Mouse (Mus musculus): ENCODE measurements around the gene Parvb. TPM values are rescaled to one million over a fixed set of nuclear protein-coding genes. Genes with fewer than 3 reads are reported as not detected.

The Parvb gene
- polyA plus RNA-seq, 1 experiment from 2014 or later, result 10.2 TPM

DNA sequence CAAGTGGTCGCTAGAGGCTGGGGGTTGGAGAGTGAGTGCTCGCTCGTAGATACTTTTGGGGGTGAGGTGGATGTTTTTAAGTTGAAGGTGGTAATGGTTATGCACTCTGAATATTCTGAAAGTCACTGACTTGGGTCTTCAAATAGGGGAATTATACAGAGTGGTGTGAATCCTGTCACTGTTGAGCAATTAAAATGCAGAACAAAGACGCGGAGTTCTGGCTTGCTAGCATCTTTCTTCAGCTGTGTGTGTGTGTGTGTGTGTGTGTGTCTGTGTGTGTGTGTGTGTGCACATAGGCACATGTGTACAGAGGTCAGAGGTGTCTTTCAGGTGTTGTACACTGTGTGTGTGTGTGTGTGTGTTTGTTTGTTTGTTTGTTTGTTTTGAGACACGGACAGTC, 14.4 kb downstream of the Parvb start:
- no peak for DNase-seq (ENCODE audit: low spot score, missing footprints)
- Histone ChIP-seq H3K4me1 (ENCODE audit: control insufficient read depth, insufficient read depth, low read length) (peaks cover 2% of the 10 kb centered on the region; the same call in 1 of the 2 replicates), H3K27me3 (ENCODE audit: control insufficient read depth, insufficient read depth, low read length) (no peaks in the 10 kb centered on the region), H3K4me3 (ENCODE audit: low read depth, low read length) (no peak overlapping the region), H3K36me3 (ENCODE audit: control insufficient read depth, insufficient read depth, low read length) (no peaks in the 10 kb centered on the region), H3K9ac (ENCODE audit: low read length) (no peak overlapping the region), H3K4me2 (no peak overlapping the region), H3K27ac (ENCODE audit: low read depth, low read length) (no peak overlapping the region), H3K9me3 (ENCODE audit: control insufficient read depth, low read length) (no peaks in the 10 kb centered on the region)
- WGBS, result 92% methylated on average over 6 of the region's 6 CpGs
- no peak for ATAC-seq (ENCODE audit: low FRiP score)

DNA sequence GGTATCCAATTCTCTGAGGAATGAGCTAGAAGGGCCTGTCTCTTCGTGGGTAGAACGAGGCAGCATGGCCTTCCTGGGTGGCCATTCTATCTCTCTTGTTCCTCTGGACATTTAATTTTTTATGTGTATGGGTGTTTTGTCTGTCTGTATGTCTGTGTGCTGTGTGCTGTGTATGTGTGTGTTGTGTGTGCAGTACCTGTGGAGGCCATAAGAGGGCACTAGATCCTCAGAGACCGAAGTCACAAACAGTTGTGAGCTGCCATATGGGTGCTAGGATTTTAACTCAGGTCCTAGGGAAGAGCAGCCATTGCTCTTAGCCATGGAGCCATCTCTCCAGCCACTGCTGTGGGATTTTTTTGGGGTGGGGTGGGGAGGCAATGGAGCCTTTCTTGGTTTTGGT, 15.5 kb downstream of the Parvb start:
- Histone ChIP-seq H3K9ac (ENCODE audit: low read length) (no peak overlapping the region), H3K4me3 (ENCODE audit: low read depth, low read length) (no peak overlapping the region), H3K36me3 (ENCODE audit: control insufficient read depth, insufficient read depth, low read length) (no peaks in the 10 kb centered on the region), H3K4me1 (ENCODE audit: control insufficient read depth, insufficient read depth, low read length) (no peaks in the 10 kb centered on the region), H3K27ac (ENCODE audit: low read depth, low read length) (no peak overlapping the region), H3K27me3 (ENCODE audit: control insufficient read depth, insufficient read depth, low read length) (no peaks in the 10 kb centered on the region), H3K9me3 (ENCODE audit: control insufficient read depth, low read length) (no peaks in the 10 kb centered on the region), H3K4me2 (no peak overlapping the region)
- ATAC-seq (ENCODE audit: low FRiP score) (no peak), DNase-seq (ENCODE audit: low spot score, missing footprints) (no peak)
- WGBS, result 87% methylated on average over 3 of the region's 3 CpGs

GRCm38 (mm10) chr15:84251227-84251626, 19.4 kb downstream of the Parvb start:
- Histone ChIP-seq H3K4me3 (ENCODE audit: low read depth, low read length) (no peak overlapping the region), H3K27me3 (ENCODE audit: control insufficient read depth, insufficient read depth, low read length) (no peaks in the 10 kb centered on the region), H3K4me2 (no peak overlapping the region), H3K9me3 (ENCODE audit: control insufficient read depth, low read length) (no peaks in the 10 kb centered on the region), H3K27ac (ENCODE audit: low read depth, low read length) (no peak overlapping the region), H3K36me3 (ENCODE audit: control insufficient read depth, insufficient read depth, low read length) (no peaks in the 10 kb centered on the region), H3K9ac (ENCODE audit: low read length) (no peak overlapping the region), H3K4me1 (ENCODE audit: control insufficient read depth, insufficient read depth, low read length) (peaks cover 5% of the 10 kb centered on the region; the same call in 1 of the 2 replicates)
- ATAC-seq (ENCODE audit: low FRiP score) (no peak), DNase-seq (ENCODE audit: low spot score, missing footprints) (no peak)
- 83% methylated on average over 13 of the region's 13 CpGs for WGBS

DNA sequence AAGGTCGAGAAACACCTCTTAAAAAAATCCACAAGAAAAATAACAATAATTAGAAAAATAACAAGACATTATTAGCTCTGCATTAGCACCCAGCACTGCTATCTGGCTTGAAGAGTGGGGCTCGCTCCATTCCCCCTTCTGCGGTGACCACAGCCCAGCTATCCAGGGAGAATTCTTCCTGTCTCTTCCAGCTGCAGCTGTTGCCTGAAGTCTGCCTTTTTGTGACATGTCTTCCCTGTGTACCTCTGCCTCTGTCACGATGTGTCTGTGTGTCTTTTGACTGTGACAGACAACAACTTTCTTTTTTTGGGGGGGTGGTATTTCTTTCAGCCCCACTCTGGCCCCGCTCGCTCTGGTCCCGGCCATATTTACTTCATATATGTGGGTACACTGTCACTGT, 20.8 kb downstream of the Parvb start:
- H3K27me3 ChIP-seq (ENCODE audit: control insufficient read depth, insufficient read depth, low read length), result peaks cover 5% of the 10 kb centered on the region; the same call in 1 of the 2 replicates
- H3K4me2 ChIP-seq, result no peak overlapping the region
- H3K36me3 ChIP-seq (ENCODE audit: control insufficient read depth, insufficient read depth, low read length), result no peaks in the 10 kb centered on the region
- ATAC-seq (ENCODE audit: low FRiP score), result no peak
- DNase-seq (ENCODE audit: low spot score, missing footprints), result no peak
- no peak overlapping the region for H3K9ac ChIP-seq (ENCODE audit: low read length)
- WGBS, result 93% methylated on average over 7 of the region's 7 CpGs
- H3K4me3 ChIP-seq (ENCODE audit: low read depth, low read length), result no peak overlapping the region
- H3K9me3 ChIP-seq (ENCODE audit: control insufficient read depth, low read length), result no peaks in the 10 kb centered on the region
- H3K4me1 ChIP-seq (ENCODE audit: control insufficient read depth, insufficient read depth, low read length), result peaks cover 11% of the 10 kb centered on the region
- H3K27ac ChIP-seq (ENCODE audit: low read depth, low read length), result no peak overlapping the region

DNA sequence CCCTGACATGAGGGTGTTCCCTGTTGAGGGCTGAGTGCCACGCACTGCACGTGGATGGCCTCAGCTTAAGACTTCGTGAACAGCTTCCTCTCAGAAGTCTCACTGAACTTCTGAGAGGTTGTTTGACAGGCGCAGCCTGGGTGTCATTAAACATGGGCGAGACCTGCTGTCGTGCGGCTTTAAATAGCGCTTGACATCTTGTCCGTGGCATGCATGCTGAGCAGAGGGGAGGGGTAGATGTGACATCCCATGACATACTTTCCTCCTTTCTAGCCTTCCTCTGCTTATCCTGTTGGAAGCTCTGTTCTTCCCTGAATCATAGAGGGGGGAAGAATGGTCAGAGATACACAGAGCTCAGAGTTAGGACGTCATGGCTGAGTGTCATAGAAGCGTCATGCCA, 21.9 kb downstream of the Parvb start:
- H3K4me2 ChIP-seq, result no peak overlapping the region
- H3K9me3 ChIP-seq (ENCODE audit: control insufficient read depth, low read length), result no peaks in the 10 kb centered on the region
- no peak overlapping the region for H3K9ac ChIP-seq (ENCODE audit: low read length)
- DNase-seq (ENCODE audit: low spot score, missing footprints), result no peak
- H3K4me1 ChIP-seq (ENCODE audit: control insufficient read depth, insufficient read depth, low read length), result peaks cover 16% of the 10 kb centered on the region
- H3K4me3 ChIP-seq (ENCODE audit: low read depth, low read length), result no peak overlapping the region
- H3K27ac ChIP-seq (ENCODE audit: low read depth, low read length), result no peak overlapping the region
- peaks cover 8% of the 10 kb centered on the region; the same call in 1 of the 2 replicates for H3K27me3 ChIP-seq (ENCODE audit: control insufficient read depth, insufficient read depth, low read length)
- ATAC-seq (ENCODE audit: low FRiP score), result no peak
- H3K36me3 ChIP-seq (ENCODE audit: control insufficient read depth, insufficient read depth, low read length), result no peaks in the 10 kb centered on the region
- WGBS, result 80% methylated on average over 11 of the region's 11 CpGs

DNA sequence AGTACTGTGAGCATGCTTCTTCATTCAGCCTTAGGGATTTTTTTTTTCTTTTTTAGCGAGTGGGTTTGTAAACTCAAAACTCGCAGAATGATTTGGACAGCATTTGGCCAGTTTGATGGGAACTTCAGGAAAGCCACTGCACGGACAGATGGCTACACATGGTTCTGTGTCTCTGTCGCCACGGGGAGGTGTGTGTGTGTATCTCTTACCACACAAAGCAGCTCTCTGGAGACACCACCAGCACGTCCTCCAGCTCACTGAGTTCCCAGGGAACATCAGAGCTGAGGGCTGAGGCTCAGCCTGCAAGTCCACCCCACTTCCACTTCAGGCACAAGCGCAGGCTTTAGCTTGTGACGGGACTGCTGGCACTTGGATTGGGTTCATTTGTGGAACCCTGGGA, 22.5 kb downstream of the Parvb start:
- no peaks in the 10 kb centered on the region for H3K36me3 ChIP-seq (ENCODE audit: control insufficient read depth, insufficient read depth, low read length)
- peaks cover 21% of the 10 kb centered on the region for H3K4me1 ChIP-seq (ENCODE audit: control insufficient read depth, insufficient read depth, low read length)
- 73% methylated on average over 8 of the region's 8 CpGs for whole genome bisulfite sequencing
- no peaks in the 10 kb centered on the region for H3K9me3 ChIP-seq (ENCODE audit: control insufficient read depth, low read length)
- H3K4me2 ChIP-seq, result no peak overlapping the region
- no peak overlapping the region for H3K9ac ChIP-seq (ENCODE audit: low read length)
- H3K27me3 ChIP-seq (ENCODE audit: control insufficient read depth, insufficient read depth, low read length), result peaks cover 8% of the 10 kb centered on the region; the same call in 1 of the 2 replicates
- H3K4me3 ChIP-seq (ENCODE audit: low read depth, low read length), result no peak overlapping the region
- no peak overlapping the region for H3K27ac ChIP-seq (ENCODE audit: low read depth, low read length)
- no peak for DNase-seq (ENCODE audit: low spot score, missing footprints)
- ATAC-seq (ENCODE audit: low FRiP score), result no peak

DNA sequence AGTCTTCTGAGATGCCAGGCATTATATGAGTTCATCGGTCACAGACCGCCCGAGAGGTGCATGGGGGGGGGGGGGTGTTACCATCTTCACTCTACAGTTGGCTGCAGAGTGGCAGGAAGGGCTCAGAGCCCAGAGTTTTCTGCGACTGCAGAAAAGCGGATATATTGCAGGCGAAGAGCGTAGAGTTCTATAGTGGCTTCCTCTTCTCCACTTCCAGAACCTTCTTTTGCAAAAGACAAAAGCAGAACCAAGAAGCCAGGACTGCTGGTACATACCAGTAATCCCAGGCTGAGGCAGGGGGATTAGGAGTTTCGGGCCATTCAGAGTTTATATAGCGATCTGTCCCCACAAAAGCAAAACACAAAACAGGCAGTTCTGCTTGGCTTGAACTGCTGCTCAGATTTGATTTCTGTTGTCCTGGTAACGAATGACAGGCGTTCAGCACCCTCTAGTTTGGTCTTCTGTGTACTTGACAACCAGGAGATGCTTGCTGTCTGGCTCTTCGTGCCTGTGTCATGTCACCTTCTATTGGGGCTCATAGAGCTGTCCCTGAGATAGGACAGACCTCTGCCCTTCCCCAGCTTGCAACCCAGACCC, 24.5 kb downstream of the Parvb start:
- Histone ChIP-seq H3K36me3 (ENCODE audit: control insufficient read depth, insufficient read depth, low read length) (no peaks in the 10 kb centered on the region), H3K27ac (ENCODE audit: low read depth, low read length) (no peak overlapping the region), H3K27me3 (ENCODE audit: control insufficient read depth, insufficient read depth, low read length) (peaks cover 8% of the 10 kb centered on the region; the same call in 1 of the 2 replicates), H3K9me3 (ENCODE audit: control insufficient read depth, low read length) (no peaks in the 10 kb centered on the region), H3K4me1 (ENCODE audit: control insufficient read depth, insufficient read depth, low read length) (peaks cover 24% of the 10 kb centered on the region), H3K9ac (ENCODE audit: low read length) (no peak overlapping the region), H3K4me3 (ENCODE audit: low read depth, low read length) (no peak overlapping the region), H3K4me2 (no peak overlapping the region)
- no peak for DNase-seq (ENCODE audit: low spot score, missing footprints)
- no peak for ATAC-seq (ENCODE audit: low FRiP score)
- WGBS, result 60% methylated on average over 12 of the region's 12 CpGs

GRCm38 (mm10) chr15:84256864-84257263, 25.0 kb downstream of the Parvb start:
- no peak overlapping the region for H3K4me3 ChIP-seq (ENCODE audit: low read depth, low read length)
- H3K4me1 ChIP-seq (ENCODE audit: control insufficient read depth, insufficient read depth, low read length), result peaks cover 24% of the 10 kb centered on the region
- ATAC-seq (ENCODE audit: low FRiP score), result no peak
- 87% methylated on average over 5 of the region's 5 CpGs for WGBS
- no peak overlapping the region for H3K4me2 ChIP-seq
- DNase-seq (ENCODE audit: low spot score, missing footprints), result no peak
- H3K27ac ChIP-seq (ENCODE audit: low read depth, low read length), result no peak overlapping the region
- no peaks in the 10 kb centered on the region for H3K36me3 ChIP-seq (ENCODE audit: control insufficient read depth, insufficient read depth, low read length)
- no peak overlapping the region for H3K9ac ChIP-seq (ENCODE audit: low read length)
- H3K9me3 ChIP-seq (ENCODE audit: control insufficient read depth, low read length), result no peaks in the 10 kb centered on the region
- H3K27me3 ChIP-seq (ENCODE audit: control insufficient read depth, insufficient read depth, low read length), result peaks cover 8% of the 10 kb centered on the region; the same call in 1 of the 2 replicates

DNA sequence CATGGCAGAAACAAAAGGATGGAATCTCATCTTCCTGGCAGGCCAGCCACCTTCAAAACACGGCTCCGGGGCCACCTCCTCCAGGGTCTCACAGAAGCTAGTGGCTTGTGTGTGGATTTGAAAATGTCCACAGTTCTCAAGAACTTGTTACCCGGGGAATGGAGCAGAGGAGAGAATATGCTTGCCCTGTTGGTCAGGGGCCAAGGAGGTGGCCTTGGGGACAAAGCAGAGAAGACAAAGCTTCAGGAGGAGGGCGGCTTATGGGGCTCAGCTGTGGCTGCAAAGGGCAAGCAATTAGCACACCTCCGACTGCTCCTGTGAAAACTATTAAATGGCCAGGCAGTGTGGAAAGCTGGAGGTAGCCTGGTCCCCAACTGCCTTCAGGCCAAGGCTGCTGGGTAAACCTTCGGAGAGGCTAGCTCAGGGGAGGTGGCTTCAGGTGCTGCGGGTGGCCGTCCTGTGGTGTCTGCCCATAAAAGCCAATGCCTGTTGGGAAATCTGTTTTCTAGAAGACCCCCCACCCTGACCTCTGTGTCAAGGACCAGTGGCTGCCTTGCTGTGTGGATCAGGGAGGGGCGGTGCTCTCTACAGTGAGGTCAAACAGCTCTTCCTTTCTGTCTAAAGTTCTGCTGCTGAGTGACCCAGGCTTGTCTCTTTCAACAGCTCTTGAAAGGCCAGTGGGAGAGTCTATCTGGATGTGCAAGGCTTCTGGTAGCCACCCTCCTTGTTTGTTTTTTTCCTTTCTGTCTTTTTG, 26.9 kb downstream of the Parvb start:
- ATAC-seq (ENCODE audit: low FRiP score) (no peak), DNase-seq (ENCODE audit: low spot score, missing footprints) (no peak)
- Histone ChIP-seq H3K9me3 (ENCODE audit: control insufficient read depth, low read length) (no peaks in the 10 kb centered on the region), H3K9ac (ENCODE audit: low read length) (no peak overlapping the region), H3K36me3 (ENCODE audit: control insufficient read depth, insufficient read depth, low read length) (no peaks in the 10 kb centered on the region), H3K4me2 (no peak overlapping the region), H3K4me1 (ENCODE audit: control insufficient read depth, insufficient read depth, low read length) (peaks cover 24% of the 10 kb centered on the region), H3K27ac (ENCODE audit: low read depth, low read length) (peak overlapping the region; percentile 42), H3K4me3 (ENCODE audit: low read depth, low read length) (no peak overlapping the region), H3K27me3 (ENCODE audit: control insufficient read depth, insufficient read depth, low read length) (peaks cover 8% of the 10 kb centered on the region; the same call in 1 of the 2 replicates)
- 36% methylated on average over 9 of the region's 9 CpGs for WGBS

Measured in midbrain, embryonic 11.5 days (tissue).